Mouse (Mus musculus): Measurements from ENCODE around the gene Pxmp2.

Gene Pxmp2

DNA sequence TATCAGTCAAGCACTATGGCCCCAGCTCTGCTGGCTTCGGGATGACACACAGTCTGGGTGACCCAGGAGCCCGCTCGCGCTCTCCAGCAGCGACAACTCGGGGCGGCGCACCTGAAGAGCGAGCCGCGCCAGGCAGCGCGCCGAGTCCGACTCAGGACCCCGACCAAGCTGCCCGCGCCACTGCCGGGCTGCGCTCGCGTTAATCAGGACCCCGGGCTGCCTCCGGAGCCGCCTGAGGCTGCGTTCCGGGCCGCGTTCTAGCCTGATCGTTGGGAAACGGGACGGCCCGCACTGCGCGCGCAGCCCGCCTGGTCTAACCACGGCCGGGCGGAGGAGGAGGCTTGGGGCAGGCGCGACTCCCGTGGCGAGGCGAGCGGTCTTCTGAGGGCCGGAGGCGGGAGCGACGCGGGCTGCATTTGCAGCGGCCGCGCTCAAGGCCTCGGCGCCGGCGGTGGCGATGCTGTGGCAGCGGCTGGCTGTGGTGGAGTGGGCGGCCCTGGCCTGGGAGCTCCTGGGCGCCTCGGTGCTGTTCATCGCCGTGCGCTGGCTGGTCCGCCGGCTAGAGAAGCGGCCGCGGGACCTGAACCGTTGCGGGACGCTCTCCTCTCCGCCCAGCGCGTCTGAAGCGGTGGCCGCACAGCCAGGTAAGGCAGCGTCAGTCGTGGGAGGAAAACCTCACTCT lies 55.1 kb downstream of the Pxmp2 start, which contains the start of gene Ankle2:
Ankle2 (plus strand) TSS at position 225 of the 682 bp plus-strand sequence.
- peak; percentile 95 for DNase-seq (ENCODE audit: extremely low spot score, low spot score)

DNA sequence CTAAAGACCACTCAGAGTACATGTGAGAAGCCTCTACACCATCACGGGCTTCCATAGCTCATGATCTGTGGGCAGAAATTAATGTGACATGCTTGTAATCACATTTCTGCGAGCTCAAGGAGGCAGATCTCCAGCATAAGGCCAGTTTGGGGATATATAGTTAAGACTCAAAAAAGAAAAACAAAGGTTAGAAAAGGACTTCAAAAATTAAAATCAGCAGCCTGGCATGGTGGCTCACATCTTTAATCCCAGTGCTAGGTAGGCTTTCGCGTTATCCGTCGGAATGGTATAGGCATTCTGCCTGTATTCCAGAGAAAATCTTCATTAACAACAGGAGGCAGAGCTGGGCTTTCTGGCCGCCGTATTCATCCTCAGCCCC lies 55.6 kb downstream of the Pxmp2 start:
- no peak for DNase-seq (ENCODE audit: extremely low spot score, low spot score)

DNA sequence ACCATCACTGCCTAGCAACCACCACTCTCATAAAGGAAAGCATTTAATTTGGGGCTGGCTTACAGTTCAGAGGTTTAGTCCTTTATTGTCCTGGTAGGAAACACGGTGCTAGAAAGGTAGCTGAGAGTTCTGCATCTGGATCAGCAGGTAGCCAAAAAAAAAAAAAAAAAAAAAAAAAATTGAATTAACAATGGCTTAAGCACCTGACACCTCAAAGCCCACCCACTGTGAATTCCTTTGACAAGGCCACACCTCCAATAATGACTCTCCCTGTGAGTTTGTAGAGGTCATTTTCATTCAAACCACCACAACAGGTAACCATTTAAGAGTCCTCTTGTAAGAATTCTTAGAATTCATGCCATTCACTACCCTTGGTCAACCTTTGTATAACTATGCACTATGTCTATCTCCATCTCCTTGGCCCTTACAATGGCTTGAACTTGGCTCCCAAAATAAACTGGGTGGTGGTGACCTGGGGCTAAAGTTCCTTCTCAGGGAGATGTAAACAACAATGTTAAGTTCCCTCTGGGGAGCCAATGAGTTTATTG lies 58.6 kb downstream of the Pxmp2 start:
- no peak for DNase-seq (ENCODE audit: extremely low spot score, low spot score)

DNA sequence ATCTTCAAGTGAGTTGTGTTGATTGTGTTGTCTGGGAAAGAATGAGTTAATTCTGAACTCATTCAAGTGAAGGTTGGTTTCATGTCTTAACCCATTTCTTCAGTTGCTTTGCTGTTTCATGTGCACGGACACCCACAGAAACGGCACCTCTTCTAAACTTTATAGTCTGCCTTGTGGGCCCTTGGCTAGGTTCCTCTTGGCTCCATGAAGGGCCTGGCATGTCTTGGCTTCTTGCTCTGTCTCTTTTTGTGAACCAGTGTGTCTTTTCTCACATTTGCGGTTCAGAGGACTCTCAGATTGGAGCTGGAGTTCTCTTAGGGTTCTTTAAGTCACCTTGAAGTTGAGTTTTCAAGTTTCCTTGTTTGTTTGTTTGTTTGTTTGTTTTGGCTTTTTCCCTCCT lies 60.9 kb downstream of the Pxmp2 start:
- no peak for DNase-seq (ENCODE audit: extremely low spot score, low spot score)

All from neural tube, embryonic 10.5 days (tissue).